Mouse (Mus musculus) hindbrain, postnatal 0 days (tissue): Measurements from ENCODE around the gene Asic1. TPM values are rescaled to one million over a fixed set of nuclear protein-coding genes. Genes with fewer than 3 reads are reported as not detected.

ENCODE experiments used
- ATAC-seq: fragments of 200-750 bp; cut with Nextera tagmentation; 2 replicates; pipeline ENCODE4 v1.8.0; 2017; ENCODE audit warnings: mild to moderate bottlenecking, moderate TSS enrichment, moderate library complexity
- DNase-seq: peaks from one replicate; pipeline ENCODE4 v3.0.0-alpha.2; 2015; ENCODE audit warnings: low spot score
- H3K27ac ChIP-seq: fragments of 300-500 bp; sonication (generic); 2 replicates; pipeline ENCODE4 v1.5.1; 2014; ENCODE audit warnings: mild to moderate bottlenecking
- H3K27me3 ChIP-seq: fragments of 300-500 bp; sonication (generic); 2 replicates; pipeline ENCODE4 v1.6.1; 2014; ENCODE audit warnings: low read length, mixed read lengths; ENCODE audit not compliant: insufficient read depth
- H3K36me3 ChIP-seq: fragments of 300-500 bp; sonication (generic); 2 replicates; pipeline ENCODE4 v1.6.1; 2014; ENCODE audit warnings: low read length, mixed read lengths; ENCODE audit not compliant: insufficient read depth
- H3K4me1 ChIP-seq: fragments of 300-500 bp; sonication (generic); 2 replicates; pipeline ENCODE4 v1.6.1; 2014; ENCODE audit warnings: antibody characterized with exemption, low read length, mixed read lengths; ENCODE audit not compliant: insufficient read depth
- H3K4me2 ChIP-seq: fragments of 300-500 bp; sonication (generic); 2 replicates; pipeline ENCODE4 v1.6.1; 2014; ENCODE audit warnings: low read depth, mild to moderate bottlenecking, low read length, moderate library complexity, mixed read lengths
- H3K4me3 ChIP-seq: fragments of 300-500 bp; sonication (generic); 2 replicates; pipeline ENCODE4 v1.5.1; 2014; ENCODE audit warnings: low read length
- H3K9ac ChIP-seq: fragments of 300-500 bp; sonication (generic); replicated peaks from 2 replicates; pipeline ENCODE4 v1.6.1; 2014; ENCODE audit warnings: mild to moderate bottlenecking, low read length, moderate library complexity, mixed read lengths
- H3K9me3 ChIP-seq: fragments of 300-500 bp; sonication (generic); 2 replicates; pipeline ENCODE4 v1.6.1; 2016; ENCODE audit warnings: low read length, mixed read lengths
- CTCF ChIP-seq: IDR thresholded peaks from 2 replicates; pipeline ENCODE4 v1.5.1; 2016; ENCODE audit warnings: antibody characterized with exemption, control low read depth, low read depth
- WGBS: fragments of 180-500 bp; shearing (Covaris S2); extraction: QIAGEN DNeasy Blood & Tissue Kit; methylation state at CpG from one replicate; pipeline ENCODE4 v1.1.7; 2014; 5-methylcytosine and 5-hydroxymethylcytosine counted together
- polyA plus RNA-seq: library from polyadenylated mRNA; unstranded; fragments of >200 nt; fragmentation: Nextera tagmentation; extraction: Ambion mirVana; gene quantifications from 2 replicates; pipeline ENCODE4 v1.2.1, GENCODE M21; 2015
- total RNA-seq: library from RNA; depleted of rRNA; stranded (reverse); fragments of >200 nt; gene quantifications from 2 replicates; pipeline ENCODE4 v1.2.3, GENCODE M21; 2014; rRNA removed

Asic1 gene
- total and polyA plus RNA-seq, 2 experiments from 2014 or later, result 37.1 to 143 TPM

DNA sequence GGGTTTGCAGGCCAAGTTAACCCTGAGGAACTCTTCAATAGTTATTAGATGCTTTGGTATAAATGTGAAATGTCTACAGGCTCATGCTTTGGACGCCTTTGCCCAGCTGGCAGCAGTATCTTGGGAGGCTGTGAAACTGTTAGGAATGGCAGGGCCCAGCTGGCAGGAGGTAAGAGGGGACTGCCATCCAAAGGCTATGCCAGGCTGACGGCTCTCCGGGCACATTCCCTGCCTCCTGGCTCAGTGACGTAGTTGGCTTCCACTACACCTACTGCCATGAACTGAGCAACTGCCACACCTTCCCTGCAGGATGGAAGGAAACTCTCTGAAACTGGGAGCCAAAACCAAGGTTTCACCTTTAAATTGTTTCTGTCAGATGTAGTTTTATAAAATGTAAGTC, 70.1 kb downstream of the Asic1 start:
- H3K9ac ChIP-seq, result no peak overlapping the region
- no peak for ATAC-seq
- no peak for TF ChIP-seq CTCF
- H3K4me2 ChIP-seq, result no peak overlapping the region
- no peak overlapping the region for H3K27ac ChIP-seq
- H3K4me1 ChIP-seq, result no peaks in the 10 kb centered on the region
- DNase-seq, result no peak
- 89% methylated on average over 4 of the region's 4 CpGs for WGBS
- H3K27me3 ChIP-seq, result no peaks in the 10 kb centered on the region
- no peak overlapping the region for H3K4me3 ChIP-seq
- no peaks in the 10 kb centered on the region for H3K9me3 ChIP-seq
- peaks cover 68% of the 10 kb centered on the region for H3K36me3 ChIP-seq

Other genes with a start within 250 kb of the Asic1 start
- 19.5 and 23.4 TPM in 2 replicates for gene Nckap5l, start 212.6 kb upstream of the Asic1 start, total RNA-seq
- gene Nckap5l, start 212.6 kb upstream of the Asic1 start, polyA plus RNA-seq, result 10.0 and 11.4 TPM in 2 replicates
- 10.1 and 13.7 TPM in 2 replicates for gene Bcdin3d, start 195.6 kb upstream of the Asic1 start, total RNA-seq
- 12.6 and 12.7 TPM in 2 replicates for gene Bcdin3d, start 195.6 kb upstream of the Asic1 start, polyA plus RNA-seq
- gene Faim2, start 142.2 kb upstream of the Asic1 start, total RNA-seq, result 30.5 and 33.4 TPM in 2 replicates
- 54.6 and 57.9 TPM in 2 replicates for gene Faim2, start 142.2 kb upstream of the Asic1 start, polyA plus RNA-seq
- gene Aqp2, start 91.3 kb upstream of the Asic1 start, total RNA-seq, result not detected in 2 replicates
- 0.10 TPM in 1 of 2 replicates, not detected in the other for gene Aqp2, start 91.3 kb upstream of the Asic1 start, polyA plus RNA-seq
- gene Aqp5, start 79.6 kb upstream of the Asic1 start, total RNA-seq, result 3.8 and 5.5 TPM in 2 replicates
- gene Aqp5, start 79.6 kb upstream of the Asic1 start, polyA plus RNA-seq, result 1.1 TPM in 2 replicates
- gene Aqp6, start 69.0 kb upstream of the Asic1 start, total RNA-seq, result 0.14 and 0.26 TPM in 2 replicates
- 0.33 and 0.50 TPM in 2 replicates for gene Aqp6, start 69.0 kb upstream of the Asic1 start, polyA plus RNA-seq
- 46.4 and 49.1 TPM in 2 replicates for gene Racgap1, start 18.7 kb upstream of the Asic1 start, total RNA-seq
- 49.7 and 52.0 TPM in 2 replicates for gene Racgap1, start 18.7 kb upstream of the Asic1 start, polyA plus RNA-seq
- 74.0 and 89.4 TPM in 2 replicates for gene Smarcd1, start 31.8 kb downstream of the Asic1 start, total RNA-seq
- gene Smarcd1, start 31.8 kb downstream of the Asic1 start, polyA plus RNA-seq, result 78.1 and 91.2 TPM in 2 replicates
- gene Gm17349, start 35.1 kb downstream of the Asic1 start, total RNA-seq, result not detected in 2 replicates
- not detected in 2 replicates for gene Gm17349, start 35.1 kb downstream of the Asic1 start, polyA plus RNA-seq
- gene Gpd1, start 47.1 kb downstream of the Asic1 start, total RNA-seq, result 2.8 and 3.7 TPM in 2 replicates
- gene Gpd1, start 47.1 kb downstream of the Asic1 start, polyA plus RNA-seq, result 2.5 TPM in 2 replicates
- 61.2 and 101 TPM in 2 replicates for gene Cox14, start 55.2 kb downstream of the Asic1 start, total RNA-seq
- gene Cox14, start 55.2 kb downstream of the Asic1 start, polyA plus RNA-seq, result 201 and 202 TPM in 2 replicates
- 92.8 and 105 TPM in 2 replicates for gene Cers5, start 102.5 kb downstream of the Asic1 start, total RNA-seq
- gene Cers5, start 102.5 kb downstream of the Asic1 start, polyA plus RNA-seq, result 73.0 and 73.9 TPM in 2 replicates
- gene Lima1, start 205.1 kb downstream of the Asic1 start, total RNA-seq, result 5.8 and 6.9 TPM in 2 replicates
- gene Lima1, start 205.1 kb downstream of the Asic1 start, polyA plus RNA-seq, result 8.0 and 10.4 TPM in 2 replicates